ENCODE assay signal across 31 mouse cellular contexts in the genomic region with DNA sequence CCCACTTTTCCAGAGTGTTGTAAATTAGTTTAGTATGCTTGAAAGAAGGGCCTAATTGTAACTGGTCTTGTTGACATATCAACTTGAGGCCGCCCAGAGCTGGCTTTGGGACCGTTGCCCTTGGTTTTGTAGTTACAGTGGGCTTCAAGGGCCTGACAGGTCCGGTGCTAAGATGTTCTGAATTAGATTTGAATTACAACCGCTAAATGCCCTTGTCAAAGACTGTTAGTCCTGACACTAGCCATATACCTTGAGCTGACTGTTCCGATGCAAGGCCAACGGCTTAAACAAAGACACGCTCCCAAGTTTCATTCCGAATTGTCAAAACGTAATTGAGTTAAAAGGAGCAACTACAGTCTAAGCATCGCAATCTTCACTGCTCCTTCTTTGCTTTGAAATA.
A peak's percentile ranks its signal among the peaks of the same experiment; 100 is the strongest.
DNase-seq lines count a peak whose midpoint lies in the region; ATAC-seq lines count a peak whose summit lies in the region.
"Had no signal": no experiment of that assay in that cellular context is flagged by ENCODE, and none has a peak within 500 bp of the region (broad histone marks: within the 10 kb centered on the region; RNA-seq: fewer than 3 reads in every experiment).

No protein-coding gene starts in this region.

- no peaks in the 10 kb centered on the region for H3K36me3 ChIP-seq in embryonic facial prominence, embryonic 13.5 days
- H3K36me3 ChIP-seq in limb, embryonic 10.5 days = no peaks in the 10 kb centered on the region
- H3K36me3 ChIP-seq in heart, embryonic 11.5 days (ENCODE audit: control insufficient read depth, insufficient read depth, low read length) = no peaks in the 10 kb centered on the region
- H3K36me3 ChIP-seq: forebrain, embryonic 12.5 days; G1E; heart, embryonic 10.5 days; kidney, embryonic 15.5 days; limb, embryonic 15.5 days; liver, embryonic 13.5 days; midbrain, embryonic 13.5 days; neural tube, embryonic 13.5 days had no signal

- H3K27ac ChIP-seq in embryonic facial prominence, embryonic 13.5 days = peak overlapping the region; percentile 44; the same call in 1 of the 2 replicates
- peak overlapping the region; percentile 84 for H3K27ac ChIP-seq in limb, embryonic 10.5 days
- no peak overlapping the region for H3K27ac ChIP-seq in heart, embryonic 11.5 days (ENCODE audit: low read depth, low read length)
- H3K27ac ChIP-seq: forebrain, embryonic 12.5 days; heart, embryonic 10.5 days; hindbrain, embryonic 14.5 days; kidney, embryonic 15.5 days; layer of hippocampus, adult 2 months; limb, embryonic 15.5 days; liver, embryonic 13.5 days; macrophage; midbrain, embryonic 13.5 days; neural tube, embryonic 13.5 days had no signal

- WGBS in embryonic facial prominence, embryonic 13.5 days = 28% methylated on average over 10 of the region's 10 CpGs
- WGBS in limb, embryonic 10.5 days = 32% methylated on average over 10 of the region's 10 CpGs
- WGBS in heart, embryonic 11.5 days (ENCODE audit: insufficient replicate concordance) = 68% methylated on average over 10 of the region's 10 CpGs

- H3K9me3 ChIP-seq in embryonic facial prominence, embryonic 13.5 days = no peaks in the 10 kb centered on the region
- no peaks in the 10 kb centered on the region for H3K9me3 ChIP-seq in limb, embryonic 10.5 days (replicated peaks)
- H3K9me3 ChIP-seq in heart, embryonic 11.5 days (replicated peaks; ENCODE audit: control insufficient read depth, low read length) = no peaks in the 10 kb centered on the region
- H3K9me3 ChIP-seq: forebrain, embryonic 12.5 days; heart, embryonic 10.5 days; kidney, embryonic 15.5 days; limb, embryonic 15.5 days; liver, embryonic 13.5 days; midbrain, embryonic 13.5 days; neural tube, embryonic 13.5 days had no signal

- peak; percentile 48 for DNase-seq in embryo, embryonic 10 days (ENCODE audit: low spot score)
- no peak for DNase-seq in embryo, embryonic 9.5 days (ENCODE audit: extremely low spot score)
- peak; percentile 62 for DNase-seq in limb, embryonic 10.5 days (ENCODE audit: low spot score)
- no peak for DNase-seq in thymus, postnatal 0 days (ENCODE audit: low spot score)
- no peak for DNase-seq in left cerebral cortex, postnatal 14 days (ENCODE audit: low spot score in 2 of 2)
- DNase-seq in kidney, postnatal 10 days = no peak
- DNase-seq: adrenal gland, postnatal 14 days; cerebellum, adult 18-20 months; cerebellum, postnatal 14 days; forebrain, postnatal 0 days; gastrocnemius, postnatal 10 days; kidney, adult 11 months; kidney, postnatal 36 days; liver, embryonic 13.5 days; lung, adult 18-20 months; right cerebral cortex, postnatal 4 days had no signal

- peak overlapping the region; percentile 32 for H3K4me2 ChIP-seq in embryonic facial prominence, embryonic 13.5 days
- H3K4me2 ChIP-seq in heart, embryonic 11.5 days = no peak overlapping the region
- H3K4me2 ChIP-seq: forebrain, embryonic 12.5 days; hindbrain, embryonic 14.5 days; kidney, embryonic 15.5 days; limb, embryonic 15.5 days; liver, embryonic 13.5 days; midbrain, embryonic 13.5 days; neural tube, embryonic 13.5 days had no signal

- no peak overlapping the region for H3K4me3 ChIP-seq in embryonic facial prominence, embryonic 13.5 days
- H3K4me3 ChIP-seq in limb, embryonic 10.5 days = peak overlapping the region; percentile 16; the same call in 1 of the 2 replicates
- H3K4me3 ChIP-seq in heart, embryonic 11.5 days (ENCODE audit: low read depth, low read length) = no peak overlapping the region
- H3K4me3 ChIP-seq: forebrain, embryonic 12.5 days; heart, embryonic 10.5 days; kidney, embryonic 15.5 days; layer of hippocampus, adult 2 months; limb, embryonic 15.5 days; liver, embryonic 13.5 days; midbrain, embryonic 13.5 days; neural tube, embryonic 13.5 days had no signal

- H3K4me1 ChIP-seq in embryonic facial prominence, embryonic 13.5 days = peaks cover 42% of the 10 kb centered on the region
- H3K4me1 ChIP-seq in limb, embryonic 10.5 days = peaks cover 55% of the 10 kb centered on the region
- peaks cover 14% of the 10 kb centered on the region for H3K4me1 ChIP-seq in heart, embryonic 11.5 days (ENCODE audit: control insufficient read depth, insufficient read depth, low read length)
- H3K4me1 ChIP-seq: liver, embryonic 13.5 days had no signal

- peaks cover 15% of the 10 kb centered on the region for H3K27me3 ChIP-seq in embryonic facial prominence, embryonic 13.5 days
- peaks cover 50% of the 10 kb centered on the region for H3K27me3 ChIP-seq in limb, embryonic 10.5 days (ENCODE audit: low read depth, poor library complexity, severe bottlenecking)
- H3K27me3 ChIP-seq in heart, embryonic 11.5 days (ENCODE audit: control insufficient read depth, insufficient read depth, low read length) = peaks cover 30% of the 10 kb centered on the region

- no peak overlapping the region for H3K9ac ChIP-seq in embryonic facial prominence, embryonic 13.5 days
- H3K9ac ChIP-seq in heart, embryonic 11.5 days (ENCODE audit: low read depth, low read length) = no peak overlapping the region
- H3K9ac ChIP-seq: forebrain, embryonic 12.5 days; forebrain, postnatal 0 days; hindbrain, embryonic 14.5 days; kidney, embryonic 15.5 days; limb, embryonic 15.5 days; liver, embryonic 13.5 days; midbrain, embryonic 13.5 days; neural tube, embryonic 13.5 days had no signal

- ATAC-seq in embryonic facial prominence, embryonic 13.5 days (ENCODE audit: insufficient number of reproducible peaks, insufficient read depth, low FRiP score, low TSS enrichment, low read depth) = peak; percentile 39; the same call in 1 of the 2 replicates
- ATAC-seq in heart, embryonic 11.5 days (replicated peaks; ENCODE audit: insufficient number of reproducible peaks, low FRiP score, low TSS enrichment) = no peak
- ATAC-seq: forebrain, postnatal 0 days; inflammation-experienced regulatory T-cells, adult 6 months; lung, postnatal 0 days; midbrain, embryonic 13.5 days; Patski had no signal

- intact Hi-C loops in left cerebral cortex, postnatal 14 days (cut with DNase I) = no loop called here

Comparison
In these comparisons a context has a peak if more than half of its experiments do, and no peak if none do; other contexts are left out.
1. DNase-seq: peak in embryo, embryonic 10 days (single experiment) and limb, embryonic 10.5 days (single experiment); none in embryo, embryonic 9.5 days (single experiment), thymus, postnatal 0 days (single experiment), left cerebral cortex, postnatal 14 days (0 of 2) and kidney, postnatal 10 days (single experiment).